Mouse (Mus musculus) adrenal gland, adult 18-20 months (tissue): ENCODE measurements around the gene Slc12a8. TPM values are rescaled to one million over a fixed set of nuclear protein-coding genes. Genes with fewer than 3 reads are reported as not detected.
"Not testable (repeated sequence)": the region's sequence is repeated elsewhere in the genome, so short reads cannot be mapped to it uniquely, and the experiment has no call there.

Experiments
- DNase-seq, 2 experiments: peaks; one replicate each; pipeline ENCODE4 v3.0.0; 2021 to 2022; ENCODE audit warnings: low spot score in 2 of 2
- long read RNA-seq, 2 experiments: library from polyadenylated mRNA; stranded (forward); transcript quantifications; one replicate each; pipeline ENCODE4 v2.0.0; 2021
- total RNA-seq, 2 experiments: library from RNA; stranded (reverse); gene quantifications; 1 replicate in 1 of 2; 2 replicates in 1 of 2; pipeline ENCODE4 v1.2.3; 2021

Slc12a8 gene
- total RNA-seq: under 1 TPM; 0.29 to 0.43 TPM
- long read RNA-seq, experiment 1: 0 reads
- long read RNA-seq, experiment 2, partial matches to known transcripts: 1 of 2 reads
- long read RNA-seq, experiment 2, other reads (novel, unspliced or antisense): 0 of 2 reads

- peak in 1 of 2 experiments; percentile 32 for DNase-seq
Observed at GRCm38 (mm10) chr16:33516807-33517565, at the start of gene Slc12a8. Gene Slc12a8, plus strand, starts transcription at chr16:33517328.

DNA sequence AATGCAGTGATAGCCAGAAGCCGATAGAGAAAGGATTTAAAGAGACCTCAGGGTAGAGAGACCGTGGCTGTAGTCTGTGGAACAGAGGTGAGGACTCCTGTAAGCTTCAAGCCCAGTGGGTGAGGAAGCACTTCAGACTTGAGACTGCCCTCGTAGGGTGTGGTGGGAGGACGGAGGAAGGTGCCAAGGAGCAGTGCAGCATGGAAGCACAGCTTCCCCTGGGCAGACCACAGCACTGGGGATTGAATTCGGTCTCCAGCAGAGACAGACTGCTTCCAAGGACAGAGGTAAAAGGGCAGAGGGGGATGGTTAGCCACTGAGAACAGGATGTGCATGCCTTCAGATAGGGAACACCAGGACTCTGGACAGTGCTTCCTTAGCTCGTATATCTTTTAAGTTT, 49.7 kb upstream of the Slc12a8 start:
- no peak for DNase-seq

GRCm38 (mm10) chr16:33469973-33470372, 47.2 kb upstream of the Slc12a8 start:
- DNase-seq: no peak

- no peak for DNase-seq
Observed at GRCm38 (mm10) chr16:33474381-33474780, 42.7 kb upstream of the Slc12a8 start.

- no peak for DNase-seq
Observed at GRCm38 (mm10) chr16:33479926-33480325, 37.2 kb upstream of the Slc12a8 start.

GRCm38 (mm10) chr16:33481148-33481547, 36.0 kb upstream of the Slc12a8 start:
- DNase-seq: peak; percentile 22 to 28

GRCm38 (mm10) chr16:33482309-33482708, 34.8 kb upstream of the Slc12a8 start:
- no peak for DNase-seq

DNA sequence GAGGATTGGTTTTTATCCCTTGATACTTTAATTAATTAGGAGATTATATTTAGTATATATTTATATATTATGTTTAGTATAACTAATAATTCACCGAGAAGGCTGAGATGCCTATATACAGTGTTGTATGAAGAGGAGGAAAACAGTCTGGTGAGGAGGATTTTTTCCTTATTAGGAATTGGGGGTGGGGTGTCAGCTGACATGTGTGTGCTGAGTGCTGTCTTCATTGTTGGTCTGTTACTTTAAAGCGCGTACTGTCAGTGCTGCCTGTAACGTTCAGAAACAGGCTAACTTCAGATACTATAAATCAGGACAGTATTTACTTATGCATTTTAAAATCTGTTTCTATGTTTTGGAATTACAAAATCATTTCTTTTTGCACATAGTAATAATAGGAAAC, 29.4 kb upstream of the Slc12a8 start:
- DNase-seq: no peak

DNA sequence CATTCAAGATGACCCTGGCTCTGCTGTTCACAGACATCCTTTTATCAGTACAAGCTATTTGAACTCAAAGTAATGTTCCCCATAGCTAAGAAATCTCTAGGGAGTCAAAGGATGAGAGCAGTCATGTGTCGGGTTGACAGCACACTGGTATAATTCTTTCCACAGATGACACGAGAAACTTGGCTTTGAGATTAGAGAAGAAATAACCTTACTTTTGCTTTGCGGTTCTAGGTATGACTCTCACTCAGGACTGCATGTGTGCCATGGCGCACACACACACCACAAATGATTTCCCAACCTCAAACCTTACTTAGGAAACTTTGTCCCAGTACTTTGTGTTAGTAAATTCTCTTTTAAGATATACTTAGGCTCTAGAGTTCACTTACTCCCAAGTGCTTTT, 22.8 kb upstream of the Slc12a8 start:
- no peak for DNase-seq

DNA sequence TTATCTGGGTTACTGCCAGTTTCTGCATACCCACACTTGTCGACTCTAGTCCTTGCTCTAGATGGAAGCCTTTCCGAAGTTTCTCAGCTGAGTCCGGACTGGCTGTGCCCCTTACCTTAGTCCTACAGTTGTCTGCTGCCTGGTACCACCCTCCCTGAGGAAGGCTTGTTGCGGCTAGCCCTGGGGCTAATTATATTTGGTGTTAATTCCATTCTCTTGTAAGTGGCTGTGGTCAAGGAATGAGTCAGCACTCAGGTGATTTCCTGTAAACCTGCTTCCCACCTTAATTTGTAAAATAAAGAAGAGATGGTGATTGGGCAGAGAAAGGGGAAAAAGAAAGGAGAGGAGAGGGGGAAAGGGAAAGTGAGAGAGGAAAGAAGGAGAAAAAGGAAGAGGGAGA, 9.0 kb upstream of the Slc12a8 start:
- DNase-seq: no peak

DNA sequence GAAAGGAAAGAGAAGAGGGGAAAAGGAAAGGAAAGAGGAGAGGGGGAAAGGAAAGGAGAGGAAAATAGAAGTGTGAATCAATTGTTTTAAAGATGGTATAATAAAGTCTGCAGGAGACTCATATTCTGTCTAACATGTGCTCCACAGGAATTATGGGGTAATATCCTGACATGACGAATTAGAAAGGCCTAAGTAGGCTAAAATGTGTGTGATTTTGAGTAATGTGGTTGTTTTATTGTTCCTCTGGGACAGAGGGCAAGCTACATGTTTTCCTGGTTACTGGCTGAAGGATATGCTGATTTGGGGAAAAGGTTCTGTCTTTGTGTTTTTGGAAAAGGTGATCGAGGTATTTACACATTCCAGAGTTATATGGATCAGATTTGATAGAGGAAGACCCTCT, 7.9 kb upstream of the Slc12a8 start:
- not testable (repeated sequence) for DNase-seq

GRCm38 (mm10) chr16:33510856-33511255, 6.3 kb upstream of the Slc12a8 start:
- DNase-seq: not testable (repeated sequence)

- no peak for DNase-seq
Observed at GRCm38 (mm10) chr16:33512555-33512954, 4.6 kb upstream of the Slc12a8 start.

GRCm38 (mm10) chr16:33517627-33518026, 499 bp downstream of the Slc12a8 start:
- DNase-seq: no peak

GRCm38 (mm10) chr16:33518236-33518635, 1.1 kb downstream of the Slc12a8 start:
- no peak for DNase-seq

- DNase-seq: no peak
Observed at GRCm38 (mm10) chr16:33519916-33520568, 2.9 kb downstream of the Slc12a8 start.

GRCm38 (mm10) chr16:33522516-33522915, 5.4 kb downstream of the Slc12a8 start:
- DNase-seq: no peak

GRCm38 (mm10) chr16:33523571-33523970, 6.4 kb downstream of the Slc12a8 start:
- DNase-seq: no peak

DNA sequence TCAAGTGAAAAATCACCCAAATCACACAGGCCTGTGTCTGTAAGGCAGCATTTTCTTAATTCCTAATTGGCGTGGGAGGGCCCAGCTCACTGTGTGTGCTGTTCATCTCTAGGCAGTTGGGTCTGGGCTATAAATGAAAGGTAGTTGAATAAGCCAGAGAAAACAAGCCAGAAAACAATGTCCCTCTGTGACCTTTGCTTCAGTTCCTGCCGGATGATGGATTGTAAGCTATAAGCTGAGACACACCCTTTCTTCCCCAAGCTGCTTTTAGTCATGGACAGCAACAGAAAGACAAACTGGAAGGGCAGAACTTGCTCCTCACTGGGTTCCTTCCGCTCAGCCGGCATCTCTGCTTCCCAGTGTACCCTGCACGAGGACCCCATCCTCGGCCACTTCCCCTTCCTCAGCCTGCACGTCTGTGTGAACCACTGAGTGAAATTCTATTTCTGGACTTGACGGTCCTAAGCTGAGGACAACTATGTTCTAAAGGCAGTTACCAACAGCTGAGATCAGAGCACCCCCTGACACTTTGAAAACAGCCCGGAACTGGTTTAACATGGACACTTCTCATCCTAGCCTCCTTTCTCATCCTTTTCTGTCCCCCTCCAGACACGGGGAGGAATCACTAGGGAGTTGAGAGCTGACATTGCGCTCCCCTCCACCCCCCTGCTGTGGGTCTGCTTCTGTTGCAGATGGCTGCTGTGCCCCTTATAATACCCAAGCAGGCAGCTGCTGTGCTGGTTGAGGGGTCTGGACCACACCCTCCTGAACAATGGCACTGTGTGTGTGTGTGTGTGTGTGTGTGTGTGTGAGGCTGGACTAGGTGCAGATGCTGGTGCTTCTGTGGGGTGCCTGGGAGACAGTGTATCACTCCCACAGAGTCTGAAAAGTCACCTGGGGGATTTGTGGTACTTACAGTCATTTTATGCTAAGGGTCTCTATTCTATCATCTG, 12.7 kb downstream of the Slc12a8 start:
- no peak for DNase-seq

DNA sequence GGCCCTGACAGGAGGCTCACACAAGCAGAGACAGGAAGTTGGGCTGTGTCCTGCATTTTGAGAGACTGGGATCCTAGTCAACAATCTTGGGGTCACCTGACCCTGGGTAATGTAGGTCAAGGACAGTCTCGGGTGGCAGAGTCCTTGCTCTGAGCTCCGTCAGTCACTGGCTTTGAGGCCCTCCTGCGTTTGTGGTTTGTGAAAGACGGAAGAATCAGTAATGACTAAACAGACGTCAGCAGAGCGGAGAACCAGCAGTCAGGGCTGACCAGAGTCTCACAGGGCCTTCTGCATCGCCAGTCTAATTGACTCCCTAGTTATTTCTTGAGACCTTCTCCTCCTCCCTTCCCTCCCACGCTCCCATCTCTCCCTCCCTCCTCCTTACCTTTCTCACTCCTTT, 14.1 kb downstream of the Slc12a8 start:
- DNase-seq: no peak

DNA sequence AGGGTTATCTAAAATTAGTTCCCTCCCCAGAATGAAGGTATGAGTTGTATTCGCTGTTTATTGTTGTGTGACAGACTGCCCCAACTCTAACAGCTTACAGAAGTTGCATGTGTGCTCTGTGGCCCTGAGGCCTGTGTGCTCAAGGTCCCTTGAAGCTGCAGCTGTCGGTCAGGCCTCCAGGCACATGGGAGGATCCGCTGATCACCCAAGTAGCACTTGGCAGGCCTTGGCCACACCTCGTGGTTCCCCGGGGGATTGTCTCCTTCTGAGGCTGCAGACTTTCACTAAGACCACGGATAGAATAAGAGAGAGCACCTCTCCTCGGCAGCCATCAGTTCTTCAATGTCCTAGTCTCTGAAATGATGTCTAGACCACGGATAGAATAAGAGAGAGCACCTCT, 19.3 kb downstream of the Slc12a8 start:
- no peak for DNase-seq
